Mouse (Mus musculus) liver, embryonic 14.5 days (tissue): ENCODE measurements around the gene Aebp2. TPM values are rescaled to one million over a fixed set of nuclear protein-coding genes. Genes with fewer than 3 reads are reported as not detected.

Experiments
- ATAC-seq: fragments of 200-750 bp; cut with Nextera tagmentation; 2 replicates; pipeline ENCODE4 v1.8.0; 2017; ENCODE audit warnings: moderate number of reproducible peaks, mild to moderate bottlenecking, moderate library complexity; ENCODE audit not compliant: insufficient read depth
- DNase-seq, 3 experiments: peaks; one replicate each; pipeline ENCODE4 v3.0.0-alpha.2; 2012 to 2013; ENCODE audit warnings: low read depth in 3 of 3, low spot score in 3 of 3
- H3K27ac ChIP-seq: fragments of 300-500 bp; sonication (generic); 2 replicates; pipeline ENCODE4 v1.5.1; 2014; ENCODE audit warnings: moderate library complexity, mild to moderate bottlenecking, control low read depth, inconsistent platforms
- H3K27me3 ChIP-seq: fragments of 300-500 bp; sonication (generic); 2 replicates; pipeline ENCODE4 v1.6.1; 2014; ENCODE audit warnings: mild to moderate bottlenecking, low read length, moderate library complexity; ENCODE audit not compliant: control insufficient read depth, insufficient read depth
- H3K36me3 ChIP-seq: fragments of 300-500 bp; sonication (generic); replicated peaks from 2 replicates; pipeline ENCODE4 v1.6.1; 2014; ENCODE audit warnings: low read depth; ENCODE audit not compliant: control insufficient read depth, insufficient read depth
- H3K4me1 ChIP-seq, 2 experiments: fragments of 200-500 bp in 1 of 2; fragments of 300-500 bp in 1 of 2; sonication (generic) in 1 of 2; replicated peaks; 2 replicates each; pipeline ENCODE4 v1.6.1; 2012 to 2014; ENCODE audit warnings: antibody characterized with exemption in 1 of 2, inconsistent platforms in 1 of 2, low read length in 1 of 2; ENCODE audit not compliant: control insufficient read depth in 2 of 2, insufficient read depth in 2 of 2
- H3K4me2 ChIP-seq: fragments of 300-500 bp; sonication (generic); 2 replicates; pipeline ENCODE4 v1.6.1; 2014; ENCODE audit warnings: low read depth, mild to moderate bottlenecking, control low read depth, moderate library complexity
- H3K4me3 ChIP-seq, 2 experiments: fragments of 200-500 bp in 1 of 2; fragments of 300-500 bp in 1 of 2; sonication (generic) in 1 of 2; 2 replicates each; pipeline ENCODE4 v1.5.1; 2012 to 2014; ENCODE audit warnings: low read depth in 2 of 2, low read length in 2 of 2, mild to moderate bottlenecking in 2 of 2, control low read depth in 1 of 2, inconsistent platforms in 1 of 2, moderate library complexity in 1 of 2; ENCODE audit not compliant: insufficient read depth in 1 of 2
- H3K9ac ChIP-seq: fragments of 300-500 bp; sonication (generic); replicated peaks from 2 replicates; pipeline ENCODE4 v1.6.1; 2014; ENCODE audit warnings: mild to moderate bottlenecking, control low read depth, moderate library complexity
- H3K9me3 ChIP-seq: fragments of 300-500 bp; sonication (generic); 2 replicates; pipeline ENCODE4 v1.6.1; 2016; ENCODE audit warnings: low read length, mixed read lengths; ENCODE audit not compliant: control insufficient read depth
- CTCF ChIP-seq: IDR thresholded peaks from 2 replicates; pipeline ENCODE4 v1.5.1; 2016; ENCODE audit warnings: antibody characterized with exemption, low read depth, control low read depth
- EP300 ChIP-seq: IDR thresholded peaks from 2 replicates; pipeline ENCODE4 v1.6.1; 2016; ENCODE audit warnings: antibody characterized with exemption, low read depth
- WGBS: fragments of 180-500 bp; shearing (Covaris S2); extraction: QIAGEN DNeasy Blood & Tissue Kit; methylation state at CpG from one replicate; pipeline ENCODE4 v1.1.7; 2014; ENCODE audit not compliant: insufficient replicate concordance; 5-methylcytosine and 5-hydroxymethylcytosine counted together
- polyA plus RNA-seq, 2 experiments: library from polyadenylated mRNA; depleted of rRNA in 1 of 2; stranded (reverse) in 1 of 2; unstranded in 1 of 2; fragments of >200 nt; fragmentation: Nextera tagmentation in 1 of 2; extraction: Ambion mirVana in 1 of 2; gene quantifications; 2 replicates each; pipeline versions ENCODE4 v1.2.1 to v1.2.3; 2012 to 2014

Aebp2 gene
- polyA plus RNA-seq, 2 experiments, result 3.3 to 10.7 TPM

GRCm38 (mm10) chr6:140642010-140642409, 19.5 kb downstream of the Aebp2 start:
- ATAC-seq (no peak), DNase-seq (no peak)
- Histone ChIP-seq H3K36me3 (peaks cover 15% of the 10 kb centered on the region), H3K4me3 (no peak overlapping the region), H3K9me3 (no peaks in the 10 kb centered on the region), H3K9ac (no peak overlapping the region), H3K4me1 (no peaks in the 10 kb centered on the region), H3K4me2 (no peak overlapping the region), H3K27ac (no peak overlapping the region), H3K27me3 (no peaks in the 10 kb centered on the region)
- no peak for TF ChIP-seq EP300
- TF ChIP-seq CTCF, result no peak
- 83% methylated on average over 7 of the region's 7 CpGs for WGBS

DNA sequence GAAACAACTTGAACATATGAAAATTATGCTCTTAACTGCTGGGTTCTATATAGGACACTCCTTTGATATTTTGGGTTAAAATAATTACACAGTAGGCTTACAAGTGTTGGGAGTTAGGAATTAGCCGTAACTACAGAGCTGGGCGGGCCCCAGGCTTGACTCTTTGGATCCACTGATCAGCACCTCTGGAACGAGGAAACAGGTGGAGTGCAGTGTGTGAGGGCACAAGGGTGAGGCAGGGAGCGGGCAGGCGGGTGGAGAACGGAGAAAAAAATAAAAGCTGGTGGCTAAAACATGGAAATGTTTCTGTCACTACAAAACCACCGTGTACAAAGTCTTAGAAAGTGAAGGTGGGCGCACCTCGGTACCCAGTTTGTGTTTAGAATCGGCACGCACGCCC, 20.2 kb downstream of the Aebp2 start:
- TF ChIP-seq EP300 (no peak), CTCF (no peak)
- 85% methylated on average over 12 of the region's 12 CpGs for WGBS
- no peaks in the 10 kb centered on the region for H3K9me3 ChIP-seq
- H3K4me1 ChIP-seq, result no peaks in the 10 kb centered on the region
- H3K4me3 ChIP-seq, result no peak overlapping the region
- H3K27ac ChIP-seq, result no peak overlapping the region
- H3K27me3 ChIP-seq, result no peaks in the 10 kb centered on the region
- no peak overlapping the region for H3K4me2 ChIP-seq
- ATAC-seq (no peak), DNase-seq (no peak)
- no peak overlapping the region for H3K9ac ChIP-seq
- peaks cover 17% of the 10 kb centered on the region for H3K36me3 ChIP-seq

- no peaks in the 10 kb centered on the region for H3K27me3 ChIP-seq
- peaks cover 13% of the 10 kb centered on the region for H3K36me3 ChIP-seq
- no peak overlapping the region for H3K4me3 ChIP-seq
- ATAC-seq (no peak), DNase-seq (no peak)
- no peak overlapping the region for H3K9ac ChIP-seq
- H3K4me2 ChIP-seq, result no peak overlapping the region
- no peaks in the 10 kb centered on the region for H3K9me3 ChIP-seq
- no peak for TF ChIP-seq EP300
- TF ChIP-seq CTCF, result no peak
- no peak overlapping the region for H3K27ac ChIP-seq
- no peaks in the 10 kb centered on the region for H3K4me1 ChIP-seq
Observed at GRCm38 (mm10) chr6:140645931-140646330, 23.5 kb downstream of the Aebp2 start.

GRCm38 (mm10) chr6:140646892-140647291, 24.4 kb downstream of the Aebp2 start:
- DNase-seq (no peak), ATAC-seq (peak; percentile 18; the same call in 1 of the 2 replicates)
- H3K4me1 ChIP-seq, result no peaks in the 10 kb centered on the region
- H3K27me3 ChIP-seq, result no peaks in the 10 kb centered on the region
- no peak for TF ChIP-seq EP300
- TF ChIP-seq CTCF, result no peak
- no peaks in the 10 kb centered on the region for H3K9me3 ChIP-seq
- 72% methylated on average over 6 of the region's 6 CpGs for WGBS
- H3K9ac ChIP-seq, result no peak overlapping the region
- H3K4me3 ChIP-seq, result no peak overlapping the region
- H3K4me2 ChIP-seq, result no peak overlapping the region
- H3K36me3 ChIP-seq, result peaks cover 13% of the 10 kb centered on the region
- H3K27ac ChIP-seq, result no peak overlapping the region

- H3K9ac ChIP-seq, result no peak overlapping the region
- no peaks in the 10 kb centered on the region for H3K9me3 ChIP-seq
- TF ChIP-seq EP300 (no peak), CTCF (no peak)
- DNase-seq, result no peak
- no peak overlapping the region for H3K4me3 ChIP-seq
- no peaks in the 10 kb centered on the region for H3K4me1 ChIP-seq
- no peaks in the 10 kb centered on the region for H3K27me3 ChIP-seq
- no peak overlapping the region for H3K27ac ChIP-seq
- no peak overlapping the region for H3K4me2 ChIP-seq
- WGBS, result 40% methylated on average over 1 of the region's 1 CpGs
- peaks cover 10% of the 10 kb centered on the region for H3K36me3 ChIP-seq
- ATAC-seq, result no peak
Observed at GRCm38 (mm10) chr6:140649812-140650211, 27.3 kb downstream of the Aebp2 start.
